In the genomic region with DNA sequence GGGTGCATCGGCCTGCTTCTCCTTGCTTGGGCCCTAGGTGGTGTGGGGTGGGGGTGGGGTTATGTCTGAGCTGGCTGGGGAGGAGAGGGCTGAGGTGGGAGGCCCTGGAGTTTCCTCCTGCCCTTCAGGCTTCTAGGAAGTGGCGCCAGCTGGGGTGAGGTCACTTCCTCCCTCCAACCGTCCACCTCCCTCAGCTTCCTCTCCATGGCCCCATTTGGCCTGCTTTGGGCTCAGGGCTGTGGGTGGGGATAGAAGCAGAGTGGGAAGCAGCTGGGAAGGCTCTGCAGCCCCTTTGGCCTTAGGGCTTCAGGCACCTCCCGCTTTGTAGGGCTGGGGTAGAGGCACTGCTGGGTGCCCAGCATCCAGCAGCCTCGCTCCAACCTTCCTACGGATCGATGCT, we compare ENCODE assay signal across 8 mouse cellular contexts. TPM values are rescaled to one million over a fixed set of nuclear protein-coding genes. Genes with fewer than 3 reads are reported as not detected.
A peak's percentile ranks its signal among the peaks of the same experiment; 100 is the strongest.
DNase-seq lines count a peak whose midpoint lies in the region; ATAC-seq and TF ChIP-seq lines count a peak whose summit lies in the region.

No protein-coding gene starts in this region.

- H3K27me3 ChIP-seq in spleen, adult 2 months (ENCODE audit: control insufficient read depth, insufficient read depth, low read length) = no peaks in the 10 kb centered on the region
- no peaks in the 10 kb centered on the region for H3K27me3 ChIP-seq in forebrain, embryonic 14.5 days (replicated peaks; ENCODE audit: control insufficient read depth, insufficient read depth, low read length)
- no peaks in the 10 kb centered on the region for H3K27me3 ChIP-seq in hindbrain, embryonic 16.5 days (replicated peaks; ENCODE audit: control insufficient read depth, insufficient read depth, low read length)
- peaks cover 8% of the 10 kb centered on the region for H3K27me3 ChIP-seq in liver, embryonic 13.5 days

- WGBS in spleen, adult 2 months = 13% methylated on average over 7 of the region's 7 CpGs
- 55% methylated on average over 7 of the region's 7 CpGs for WGBS in forebrain, embryonic 14.5 days
- 62% methylated on average over 7 of the region's 7 CpGs for WGBS in hindbrain, embryonic 16.5 days
- WGBS in liver, embryonic 13.5 days (ENCODE audit: insufficient replicate concordance) = 34% methylated on average over 7 of the region's 7 CpGs

- no peak for TF ChIP-seq CTCF in spleen, adult 2 months (IDR thresholded peaks at IDR 0.05; ENCODE audit: extremely low read depth, insufficient read depth, insufficient read length, insufficient replicate concordance)

- H3K9me3 ChIP-seq in forebrain, embryonic 14.5 days (replicated peaks; ENCODE audit: control insufficient read depth, low read length) = no peaks in the 10 kb centered on the region
- H3K9me3 ChIP-seq in hindbrain, embryonic 16.5 days (ENCODE audit: control insufficient read depth, low read length) = no peaks in the 10 kb centered on the region
- H3K9me3 ChIP-seq in liver, embryonic 13.5 days (replicated peaks) = no peaks in the 10 kb centered on the region

- peak overlapping the region; percentile 56 for H3K27ac ChIP-seq in spleen, adult 2 months (ENCODE audit: insufficient read depth, low read length)
- peak overlapping the region; percentile 15; the same call in 1 of the 2 replicates for H3K27ac ChIP-seq in forebrain, embryonic 14.5 days (ENCODE audit: low read depth, low read length)
- 0 out of 2 replicates have a peak overlapping the region, but pooled peaks have one; percentile 12 for H3K27ac ChIP-seq in hindbrain, embryonic 16.5 days (ENCODE audit: low read depth, low read length)
- peak overlapping the region; percentile 67 for H3K27ac ChIP-seq in liver, embryonic 13.5 days

- H3K4me1 ChIP-seq in spleen, adult 2 months (ENCODE audit: control insufficient read depth, insufficient read depth, insufficient read length) = peaks cover 34% of the 10 kb centered on the region
- peaks cover 21% of the 10 kb centered on the region for H3K4me1 ChIP-seq in forebrain, embryonic 14.5 days (ENCODE audit: control insufficient read depth, insufficient read depth, low read length)
- H3K4me1 ChIP-seq in hindbrain, embryonic 16.5 days (ENCODE audit: control insufficient read depth, insufficient read depth, low read depth, low read length) = peaks cover 21% of the 10 kb centered on the region
- H3K4me1 ChIP-seq in liver, embryonic 13.5 days (replicated peaks) = peaks cover 42% of the 10 kb centered on the region

- ATAC-seq in forebrain, embryonic 14.5 days = no peak
- ATAC-seq in hindbrain, embryonic 16.5 days = no peak
- ATAC-seq in liver, embryonic 13.5 days (ENCODE audit: low read depth) = 0 out of 2 replicates have a peak, but pooled peaks have one; percentile 24
- ATAC-seq in neutrophil, adult 5-6 weeks (ENCODE audit: extremely low read depth, insufficient number of reproducible peaks, low FRiP score, poor library complexity, severe bottlenecking) = peak; percentile 39

- no peak overlapping the region for H3K4me2 ChIP-seq in forebrain, embryonic 14.5 days (ENCODE audit: low read length)
- no peak overlapping the region for H3K4me2 ChIP-seq in hindbrain, embryonic 16.5 days (ENCODE audit: low read length)
- no peak overlapping the region; the same call in 1 of the 2 replicates for H3K4me2 ChIP-seq in liver, embryonic 13.5 days

- peaks cover 11% of the 10 kb centered on the region for H3K36me3 ChIP-seq in spleen, adult 2 months (ENCODE audit: control insufficient read depth, insufficient read depth, low read length)
- H3K36me3 ChIP-seq in forebrain, embryonic 14.5 days (ENCODE audit: control insufficient read depth, insufficient read depth, low read length) = peaks cover 39% of the 10 kb centered on the region
- H3K36me3 ChIP-seq in hindbrain, embryonic 16.5 days (ENCODE audit: control insufficient read depth, insufficient read depth, low read length) = peaks cover 14% of the 10 kb centered on the region
- H3K36me3 ChIP-seq in liver, embryonic 13.5 days = peaks cover 33% of the 10 kb centered on the region

- no peak for DNase-seq in spleen, adult 2 months (ENCODE audit: low read depth in 1 of 2, low spot score in 2 of 2)
- DNase-seq in spleen, adult 18-20 months = no peak
- no peak for DNase-seq in forebrain, embryonic 14.5 days (ENCODE audit: low spot score)
- no peak for DNase-seq in liver, embryonic 13.5 days
- no peak for DNase-seq in right cerebral cortex, postnatal 14 days
- DNase-seq in ovary, postnatal 10 days (ENCODE audit: low spot score) = no peak

- no peak overlapping the region for H3K4me3 ChIP-seq in spleen, adult 2 months (ENCODE audit: extremely low read depth, insufficient read depth, insufficient read length)
- H3K4me3 ChIP-seq in forebrain, embryonic 14.5 days (ENCODE audit: low read depth, low read length) = no peak overlapping the region
- no peak overlapping the region for H3K4me3 ChIP-seq in hindbrain, embryonic 16.5 days (ENCODE audit: low read length)
- no peak overlapping the region for H3K4me3 ChIP-seq in liver, embryonic 13.5 days (replicated peaks)

- H3K9ac ChIP-seq in forebrain, embryonic 14.5 days (ENCODE audit: low read length) = peak overlapping the region; percentile 9; the same call in 1 of the 2 replicates
- peak overlapping the region; percentile 45 for H3K9ac ChIP-seq in hindbrain, embryonic 16.5 days (ENCODE audit: low read depth, low read length)
- H3K9ac ChIP-seq in liver, embryonic 13.5 days = no peak overlapping the region

- TF ChIP-seq POLR2A in spleen, adult 2 months (IDR thresholded peaks at IDR 0.05; ENCODE audit: low read depth, low read length) = no peak

RNA-seq across cellular contexts. Expression of a gene that starts 22.8 kb away (rescaled TPM):
- polyA plus RNA-seq in spleen, adult 2 months (2012; rRNA removed) = 1.2 TPM in 1 of 2 replicates, not detected in the other
- polyA plus RNA-seq in forebrain, embryonic 14.5 days (2014; fragmentation: Nextera tagmentation; extraction: Ambion mirVana) = 4.5 and 8.3 TPM in 2 replicates
- 6.2 and 6.8 TPM in 2 replicates for polyA plus RNA-seq in hindbrain, embryonic 16.5 days (2015; fragmentation: Nextera tagmentation; extraction: Ambion mirVana)
- 0.28 and 0.34 TPM in 2 replicates for polyA plus RNA-seq in liver, embryonic 13.5 days (2015; fragmentation: Nextera tagmentation; extraction: Ambion mirVana)
- not detected in 2 replicates for total RNA-seq in neutrophil, adult 5-6 weeks (2017)

RNA-seq across cellular contexts. Expression of a gene that starts 29.0 kb away (rescaled TPM):
- polyA plus RNA-seq in spleen, adult 2 months (2012; rRNA removed) = 11.3 and 17.5 TPM in 2 replicates
- 22.6 and 26.9 TPM in 2 replicates for polyA plus RNA-seq in forebrain, embryonic 14.5 days (2014; fragmentation: Nextera tagmentation; extraction: Ambion mirVana)
- 16.2 and 22.2 TPM in 2 replicates for polyA plus RNA-seq in hindbrain, embryonic 16.5 days (2015; fragmentation: Nextera tagmentation; extraction: Ambion mirVana)
- 2.1 and 2.2 TPM in 2 replicates for polyA plus RNA-seq in liver, embryonic 13.5 days (2015; fragmentation: Nextera tagmentation; extraction: Ambion mirVana)
- 23.6 and 28.4 TPM in 2 replicates for total RNA-seq in neutrophil, adult 5-6 weeks (2017)

RNA-seq across cellular contexts. Expression of a gene that starts 41.7 kb away (rescaled TPM):
- 68.3 and 88.3 TPM in 2 replicates for polyA plus RNA-seq in spleen, adult 2 months (2012; rRNA removed)
- 266 and 329 TPM in 2 replicates for polyA plus RNA-seq in forebrain, embryonic 14.5 days (2014; fragmentation: Nextera tagmentation; extraction: Ambion mirVana)
- polyA plus RNA-seq in hindbrain, embryonic 16.5 days (2015; fragmentation: Nextera tagmentation; extraction: Ambion mirVana) = 249 and 266 TPM in 2 replicates
- 229 and 245 TPM in 2 replicates for polyA plus RNA-seq in liver, embryonic 13.5 days (2015; fragmentation: Nextera tagmentation; extraction: Ambion mirVana)
- total RNA-seq in neutrophil, adult 5-6 weeks (2017) = 130 and 147 TPM in 2 replicates

RNA-seq across cellular contexts. Expression of a gene that starts 49.3 kb away (rescaled TPM):
- 59.5 and 104 TPM in 2 replicates for polyA plus RNA-seq in spleen, adult 2 months (2012; rRNA removed)
- 43.6 and 48.8 TPM in 2 replicates for polyA plus RNA-seq in forebrain, embryonic 14.5 days (2014; fragmentation: Nextera tagmentation; extraction: Ambion mirVana)
- polyA plus RNA-seq in hindbrain, embryonic 16.5 days (2015; fragmentation: Nextera tagmentation; extraction: Ambion mirVana) = 46.4 and 47.9 TPM in 2 replicates
- 41.2 and 48.4 TPM in 2 replicates for polyA plus RNA-seq in liver, embryonic 13.5 days (2015; fragmentation: Nextera tagmentation; extraction: Ambion mirVana)
- total RNA-seq in neutrophil, adult 5-6 weeks (2017) = 11.9 and 19.9 TPM in 2 replicates

RNA-seq across cellular contexts. Expression of a gene that starts 60.0 kb away (rescaled TPM):
- polyA plus RNA-seq in spleen, adult 2 months (2012; rRNA removed) = 1.4 TPM in 2 replicates
- polyA plus RNA-seq in forebrain, embryonic 14.5 days (2014; fragmentation: Nextera tagmentation; extraction: Ambion mirVana) = 1.7 and 2.3 TPM in 2 replicates
- 2.7 and 2.9 TPM in 2 replicates for polyA plus RNA-seq in hindbrain, embryonic 16.5 days (2015; fragmentation: Nextera tagmentation; extraction: Ambion mirVana)
- 0.13 and 0.25 TPM in 2 replicates for polyA plus RNA-seq in liver, embryonic 13.5 days (2015; fragmentation: Nextera tagmentation; extraction: Ambion mirVana)
- 0.93 and 2.7 TPM in 2 replicates for total RNA-seq in neutrophil, adult 5-6 weeks (2017)

Comparison
In these comparisons a context has a peak if more than half of its experiments do, and no peak if none do; other contexts are left out.
1. H3K27ac ChIP-seq: peak in every context shown above with its lines; median percentile 67 in liver, embryonic 13.5 days; 56 in spleen, adult 2 months; 15 in forebrain, embryonic 14.5 days; 12 in hindbrain, embryonic 16.5 days.
2. ATAC-seq: peak in liver, embryonic 13.5 days (single experiment) and neutrophil, adult 5-6 weeks (single experiment); none in forebrain, embryonic 14.5 days (single experiment) and hindbrain, embryonic 16.5 days (single experiment).